Mouse (Mus musculus): ENCODE data around the gene Cks2.

GRCm38 (mm10) chr13:51697897-51698296 lies 52.9 kb downstream of the Cks2 start:
- TF ChIP-seq USF1 (IDR thresholded peaks at IDR 0.05; ENCODE audit: low read depth) (no peak), POLR2AphosphoS2 (IDR thresholded peaks at IDR 0.05; ENCODE audit: insufficient read length, low read depth) (no peak)

Data from myocyte (in vitro differentiated cells).